Mouse (Mus musculus): ENCODE data around the gene Itpr3.

DNA sequence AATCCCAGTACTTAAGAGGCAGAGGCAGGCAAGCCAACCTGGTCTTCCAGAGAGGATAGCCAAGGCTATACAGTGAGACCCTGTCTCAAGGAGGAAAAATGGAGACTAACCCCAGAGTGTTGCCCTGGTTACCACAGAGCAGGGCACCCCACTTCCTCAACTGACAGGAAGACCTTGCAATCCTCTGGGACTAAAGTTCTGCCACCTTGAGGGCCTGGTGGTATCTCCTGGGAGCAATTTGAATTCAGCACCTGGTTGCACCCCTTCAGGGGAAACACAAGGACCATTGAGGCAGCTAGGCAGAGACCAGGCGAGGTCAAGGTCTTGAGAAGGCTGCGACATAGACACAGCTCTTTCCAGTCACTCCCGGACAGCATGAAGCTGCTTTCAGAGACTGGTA lies 31.2 kb upstream of the Itpr3 start:
- TF ChIP-seq EP300 (IDR thresholded peaks at IDR 0.05; ENCODE audit: insufficient read depth, low read depth, low read length) (no peak), POLR2A (IDR thresholded peaks at IDR 0.05; ENCODE audit: insufficient read depth, low read length) (no peak)

Measured in ES-Bruce4 (cell line).